ENCODE assay signal across 27 mouse cellular contexts in the genomic region with DNA sequence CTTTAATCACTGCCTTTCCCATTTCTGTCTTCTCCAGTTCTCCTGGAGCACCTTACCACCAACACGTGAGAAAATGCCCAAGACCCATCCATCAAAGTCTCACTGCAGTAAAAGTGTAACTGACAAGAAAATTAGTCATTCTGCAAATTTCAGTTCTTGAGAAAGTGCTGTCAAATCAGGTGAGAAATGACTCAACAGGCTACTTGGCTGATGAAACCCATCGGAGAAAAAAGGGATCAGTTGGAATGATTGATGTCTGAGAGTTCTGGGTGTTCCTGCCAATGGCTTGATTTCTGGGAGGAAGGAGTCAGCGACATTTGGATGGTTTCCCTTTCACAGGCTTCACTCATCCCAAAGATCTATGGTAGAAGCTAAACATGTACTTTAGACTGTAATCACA. TPM values are rescaled to one million over a fixed set of nuclear protein-coding genes. Genes with fewer than 3 reads are reported as not detected.
"Had no signal": no experiment of that assay in that cellular context is flagged by ENCODE, and none has a peak within 500 bp of the region (broad histone marks: within the 10 kb centered on the region; RNA-seq: fewer than 3 reads in every experiment).

No protein-coding gene starts in this region.

- DNase-seq: gastrocnemius, adult 2 months; gastrocnemius, postnatal 10 days; gastrocnemius, postnatal 25 days; heart, adult 18-20 months; heart, postnatal 14 days; heart, postnatal 36 days; kidney, adult 11 months; kidney, adult 2 months; kidney, adult 9 months; kidney, postnatal 14 days; kidney, postnatal 36 days; liver, embryonic 13.5 days had no signal

- H3K4me3 ChIP-seq: gastrocnemius, adult 2 months; heart, embryonic 13.5 days; heart, embryonic 15.5 days; hindbrain, embryonic 13.5 days; hindbrain, embryonic 15.5 days; kidney, embryonic 15.5 days; left cerebral cortex, adult 2 months; limb, embryonic 10.5 days; limb, embryonic 12.5 days; liver, embryonic 13.5 days; liver, embryonic 15.5 days had no signal

- H3K27ac ChIP-seq: gastrocnemius, adult 2 months; heart, embryonic 13.5 days; heart, embryonic 15.5 days; hindbrain, embryonic 13.5 days; hindbrain, embryonic 15.5 days; hindbrain, postnatal 0 days; kidney, embryonic 15.5 days; kidney, postnatal 0 days; left cerebral cortex, adult 2 months; limb, embryonic 10.5 days; limb, embryonic 12.5 days; liver, embryonic 13.5 days; liver, embryonic 15.5 days had no signal

- ATAC-seq: hindbrain, postnatal 0 days; intestine, embryonic 16.5 days had no signal

RNA-seq across cellular contexts. Expression of gene Insm1, which starts 44.8 kb away (rescaled TPM):
- total RNA-seq: gastrocnemius, adult 2 months; gastrocnemius, postnatal 10 days; gastrocnemius, postnatal 25 days; granulocyte monocyte progenitor cell, adult 5-6 weeks; heart, adult 8-10 months; heart, postnatal 36 days; hematopoietic stem cell, adult 5-6 weeks had no signal
